Mouse (Mus musculus) lung, postnatal 14 days (tissue): ENCODE data around the gene Fam43b.
"Not testable (repeated sequence)": the region's sequence is repeated elsewhere in the genome, so short reads cannot be mapped to it uniquely, and the experiment has no call there.

Source experiments
- DNase-seq: peaks from one replicate; pipeline ENCODE4 v3.0.0; 2021

The Fam43b gene

GRCm38 (mm10) chr4:138395971-138396645, at the start of gene Fam43b:
Fam43b (minus strand) TSS chr4:138396528.
- DNase-seq = peak; percentile 14

- no peak for DNase-seq
Observed at GRCm38 (mm10) chr4:138444941-138445340, 48.6 kb upstream of the Fam43b start.

GRCm38 (mm10) chr4:138440062-138440461, 43.7 kb upstream of the Fam43b start:
- DNase-seq = no peak

- peak; percentile 96 for DNase-seq
Observed at GRCm38 (mm10) chr4:138434347-138435316, 38.3 kb upstream of the Fam43b start, which contains the start of gene Mul1. Mul1 (plus strand) TSS chr4:138434671.

- DNase-seq = peak; percentile 49
Observed at GRCm38 (mm10) chr4:138431340-138431739, 35.0 kb upstream of the Fam43b start.

- DNase-seq = peak; percentile 38
Observed at GRCm38 (mm10) chr4:138429778-138430177, 33.5 kb upstream of the Fam43b start.

GRCm38 (mm10) chr4:138426778-138427705, 30.7 kb upstream of the Fam43b start:
- DNase-seq = peak; percentile 89

GRCm38 (mm10) chr4:138425604-138426003, 29.3 kb upstream of the Fam43b start:
- DNase-seq = not testable (repeated sequence)

GRCm38 (mm10) chr4:138425028-138425427, 28.7 kb upstream of the Fam43b start:
- no peak for DNase-seq

- no peak for DNase-seq
Observed at GRCm38 (mm10) chr4:138418340-138418957, 22.1 kb upstream of the Fam43b start.

- DNase-seq = no peak
Observed at GRCm38 (mm10) chr4:138417882-138418281, 21.6 kb upstream of the Fam43b start.

GRCm38 (mm10) chr4:138416414-138416813, 20.1 kb upstream of the Fam43b start:
- DNase-seq = no peak

GRCm38 (mm10) chr4:138415991-138416390, 19.7 kb upstream of the Fam43b start:
- DNase-seq = no peak

GRCm38 (mm10) chr4:138414725-138415124, 18.4 kb upstream of the Fam43b start:
- DNase-seq = no peak

- no peak for DNase-seq
Observed at GRCm38 (mm10) chr4:138411504-138412121, 15.3 kb upstream of the Fam43b start.

GRCm38 (mm10) chr4:138411011-138411410, 14.7 kb upstream of the Fam43b start:
- DNase-seq = no peak

- DNase-seq = no peak
Observed at GRCm38 (mm10) chr4:138407479-138408194, 11.3 kb upstream of the Fam43b start.

- peak; percentile 59 for DNase-seq
Observed at GRCm38 (mm10) chr4:138404806-138405205, 8.5 kb upstream of the Fam43b start.

- no peak for DNase-seq
Observed at GRCm38 (mm10) chr4:138396711-138397110, 383 bp upstream of the Fam43b start.

- DNase-seq = no peak
Observed at GRCm38 (mm10) chr4:138395087-138395970, 999 bp downstream of the Fam43b start.
